Mouse (Mus musculus): ENCODE data around the gene St7l. TPM values are rescaled to one million over a fixed set of nuclear protein-coding genes. Genes with fewer than 3 reads are reported as not detected.

The St7l gene
- polyA plus RNA-seq, 1 experiment = 4.4 TPM

DNA sequence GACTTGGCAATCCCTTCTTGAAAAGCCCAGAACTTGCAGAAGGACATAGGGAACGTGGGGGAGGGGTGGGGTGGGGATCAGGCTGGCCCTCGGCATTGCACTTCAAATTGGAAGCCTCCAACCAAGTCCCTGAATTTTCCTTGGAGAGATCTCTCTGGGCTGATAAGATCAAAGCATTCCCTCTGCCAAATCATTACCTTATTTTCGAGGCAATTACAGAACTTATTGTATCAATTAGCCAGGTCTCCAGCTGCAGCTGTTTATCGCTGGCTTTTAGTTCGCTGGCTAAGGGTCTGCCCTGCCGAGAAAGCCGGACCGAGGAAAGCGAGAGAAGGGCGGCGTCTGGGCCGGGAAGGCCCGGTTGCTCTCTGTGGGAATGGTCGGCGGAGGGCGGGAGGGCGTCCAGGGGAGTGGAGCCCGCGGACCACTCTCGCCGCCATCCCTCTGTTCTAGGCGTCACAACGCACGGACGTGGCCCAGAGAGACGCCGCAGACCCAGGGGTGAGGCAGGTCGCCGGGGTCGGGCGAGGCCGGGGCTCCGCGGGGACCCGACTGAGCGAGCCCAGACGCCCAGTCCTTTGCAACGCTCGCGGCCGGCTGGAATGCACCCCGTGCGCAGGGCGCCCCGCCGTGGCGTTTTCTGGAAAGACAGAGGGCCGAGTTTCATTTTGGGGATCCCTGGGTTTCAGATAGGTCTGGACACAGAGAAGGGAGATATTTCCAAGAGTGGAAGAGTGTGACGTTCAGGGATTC lies 103.9 kb downstream of the St7l start:
- H3K4me3 ChIP-seq (replicated peaks) = peak overlapping the region; percentile 93
- no peaks in the 10 kb centered on the region for H3K36me3 ChIP-seq (replicated peaks; ENCODE audit: low read length)
- peaks cover 10% of the 10 kb centered on the region for H3K9me3 ChIP-seq
- H3K27me3 ChIP-seq (replicated peaks) = peaks cover 53% of the 10 kb centered on the region
- H3K4me1 ChIP-seq = peaks cover 46% of the 10 kb centered on the region
- TF ChIP-seq FLI1 (IDR thresholded peaks at IDR 0.05; ENCODE audit: low read length) (no peak), GATA1 (IDR thresholded peaks at IDR 0.05; ENCODE audit: borderline replicate concordance, low read length) (no peak)

Other genes starting within 250 kb of the St7l start
- gene Slc16a1, start 225.3 kb upstream of the St7l start, polyA plus RNA-seq (2012; ENCODE audit: insufficient read depth, low replicate concordance) = 3.9 and 8.0 TPM in 2 replicates
- gene Ppm1j, start 82.9 kb upstream of the St7l start, polyA plus RNA-seq (2012; ENCODE audit: insufficient read depth, low replicate concordance) = 2.1 and 6.0 TPM in 2 replicates
- not detected in 2 replicates for gene Fam19a3, start 82.2 kb upstream of the St7l start, polyA plus RNA-seq (2012; ENCODE audit: insufficient read depth, low replicate concordance)
- 103 and 229 TPM in 2 replicates for gene Rhoc, start 75.6 kb upstream of the St7l start, polyA plus RNA-seq (2012; ENCODE audit: insufficient read depth, low replicate concordance)
- 38.5 and 66.3 TPM in 2 replicates for gene Mov10, start 45.4 kb upstream of the St7l start, polyA plus RNA-seq (2012; ENCODE audit: insufficient read depth, low replicate concordance)
- 3.3 and 9.4 TPM in 2 replicates for gene Capza1, start 500 bp downstream of the St7l start, polyA plus RNA-seq (2012; ENCODE audit: insufficient read depth, low replicate concordance)
- not detected in 2 replicates for gene Wnt2b, start 97.9 kb downstream of the St7l start, polyA plus RNA-seq (2012; ENCODE audit: insufficient read depth, low replicate concordance)
- gene Cttnbp2nl, start 189.1 kb downstream of the St7l start, polyA plus RNA-seq (2012; ENCODE audit: insufficient read depth, low replicate concordance) = 2.2 TPM in 1 of 2 replicates, not detected in the other
- gene 4930564D02Rik, start 202.8 kb downstream of the St7l start, polyA plus RNA-seq (2012; ENCODE audit: insufficient read depth, low replicate concordance) = not detected in 2 replicates

Data from megakaryocyte, embryonic 14.5 days (primary cell).